Mouse (Mus musculus) E14TG2a.4 (cell line): ENCODE results near the gene Lmo7.

Experiments
- CTCF ChIP-seq: conservative IDR thresholded peaks from 2 replicates; pipeline ENCODE4 v1.5.1; 2014; ENCODE audit warnings: low read length
- NANOG ChIP-seq: IDR thresholded peaks from 2 replicates; pipeline ENCODE4 v1.6.1; 2014; ENCODE audit warnings: borderline replicate concordance, low read length, mixed read lengths
- POU5F1 ChIP-seq: IDR thresholded peaks from 2 replicates; pipeline ENCODE4 v1.6.1; 2014; ENCODE audit warnings: low read length, borderline replicate concordance

DNA sequence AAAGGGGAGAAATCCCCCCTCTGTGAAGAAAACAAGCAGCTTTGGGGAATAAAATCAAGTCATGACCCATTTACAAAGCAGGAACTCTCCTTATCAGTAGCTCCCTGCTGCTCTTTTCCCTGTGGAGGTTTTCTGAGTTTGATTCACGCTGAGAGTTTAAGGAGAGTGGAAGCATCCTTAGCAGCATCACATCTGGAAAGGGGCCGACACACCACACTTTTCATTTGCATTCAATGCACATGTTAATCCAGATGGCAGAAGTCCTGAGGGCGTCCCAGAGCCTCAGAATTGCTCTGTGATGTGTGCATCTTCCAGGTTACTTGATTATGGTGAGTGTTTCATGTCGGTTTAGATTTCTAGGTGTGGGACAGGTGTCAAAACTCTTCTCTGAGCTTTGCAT lies 25.7 kb downstream of the Lmo7 start:
- TF ChIP-seq CTCF = no peak
- TF ChIP-seq POU5F1 = no peak
- no peak for TF ChIP-seq NANOG
